Mouse (Mus musculus) limb, embryonic 13.5 days (tissue): Measurements from ENCODE around the gene Syt3. TPM values are rescaled to one million over a fixed set of nuclear protein-coding genes. Genes with fewer than 3 reads are reported as not detected.
A peak's percentile ranks its signal among the peaks of the same experiment; 100 is the strongest.

Source experiments
- ATAC-seq: fragments of 200-750 bp; cut with Nextera tagmentation; 2 replicates; pipeline ENCODE4 v1.8.0; 2017; ENCODE audit warnings: low read depth, moderate number of reproducible peaks, moderate TSS enrichment; ENCODE audit not compliant: low FRiP score
- H3K27ac ChIP-seq: fragments of 300-500 bp; sonication (generic); 2 replicates; pipeline ENCODE4 v1.5.1; 2015; ENCODE audit warnings: inconsistent platforms, mild to moderate bottlenecking, moderate library complexity
- H3K27me3 ChIP-seq: fragments of 300-500 bp; sonication (generic); 2 replicates; pipeline ENCODE4 v1.6.1; 2015; ENCODE audit warnings: mild to moderate bottlenecking, inconsistent platforms
- H3K36me3 ChIP-seq: fragments of 300-500 bp; sonication (generic); 2 replicates; pipeline ENCODE4 v1.6.1; 2015; ENCODE audit warnings: inconsistent platforms, mild to moderate bottlenecking, moderate library complexity
- H3K4me1 ChIP-seq: fragments of 300-500 bp; sonication (generic); 2 replicates; pipeline ENCODE4 v1.6.1; 2015; ENCODE audit warnings: inconsistent platforms
- H3K4me2 ChIP-seq: fragments of 300-500 bp; sonication (generic); replicated peaks from 2 replicates; pipeline ENCODE4 v1.6.1; 2015; ENCODE audit warnings: inconsistent platforms, mild to moderate bottlenecking, moderate library complexity
- H3K4me3 ChIP-seq: fragments of 300-500 bp; sonication (generic); 2 replicates; pipeline ENCODE4 v1.5.1; 2015; ENCODE audit warnings: moderate library complexity, mild to moderate bottlenecking, inconsistent platforms
- H3K9ac ChIP-seq: fragments of 300-500 bp; sonication (generic); 2 replicates; pipeline ENCODE4 v1.6.1; 2015; ENCODE audit warnings: mild to moderate bottlenecking, inconsistent platforms
- H3K9me3 ChIP-seq: fragments of 300-500 bp; sonication (generic); 2 replicates; pipeline ENCODE4 v1.6.1; 2016; ENCODE audit warnings: inconsistent platforms
- WGBS: fragments of 180-500 bp; shearing (Covaris S2); methylation state at CpG from one replicate; pipeline ENCODE4 v1.1.7; 2015; 5-methylcytosine and 5-hydroxymethylcytosine counted together
- polyA plus RNA-seq: library from polyadenylated mRNA; unstranded; fragments of >200 nt; fragmentation: Nextera tagmentation; extraction: Ambion mirVana; gene quantifications from 2 replicates; pipeline ENCODE4 v1.2.1, GENCODE M21; 2015

The Syt3 gene
- polyA plus RNA-seq, 1 experiment from 2014 or later: 3.5 TPM

GRCm38 (mm10) chr7:44350957-44351711, 32.8 kb upstream of the Syt3 start:
- Histone ChIP-seq H3K9me3 (no peaks in the 10 kb centered on the region), H3K4me3 (peak overlapping the region; percentile 30), H3K27ac (0 out of 2 replicates have a peak overlapping the region, but pooled peaks have one; percentile 10), H3K9ac (peak overlapping the region; percentile 48), H3K4me2 (peak overlapping the region; percentile 58), H3K36me3 (no peaks in the 10 kb centered on the region), H3K4me1 (peaks cover 40% of the 10 kb centered on the region), H3K27me3 (peaks cover 98% of the 10 kb centered on the region)
- 3% methylated on average over 25 of the region's 25 CpGs for WGBS
- peak; percentile 39 for ATAC-seq

- H3K27ac ChIP-seq: no peak overlapping the region
- H3K4me3 ChIP-seq: peak overlapping the region; percentile 25
- H3K36me3 ChIP-seq: no peaks in the 10 kb centered on the region
- ATAC-seq: no peak
- H3K27me3 ChIP-seq: peaks cover 99% of the 10 kb centered on the region
- H3K9me3 ChIP-seq: no peaks in the 10 kb centered on the region
- 3% methylated on average over 64 of the region's 71 CpGs for whole genome bisulfite sequencing
- H3K4me1 ChIP-seq: peaks cover 47% of the 10 kb centered on the region
- no peak overlapping the region for H3K9ac ChIP-seq
- H3K4me2 ChIP-seq: peak overlapping the region; percentile 58
Observed at GRCm38 (mm10) chr7:44351881-44352749, 31.8 kb upstream of the Syt3 start.

- peaks cover 49% of the 10 kb centered on the region for H3K4me1 ChIP-seq
- H3K4me3 ChIP-seq: peak overlapping the region; percentile 25
- peak overlapping the region; percentile 46 for H3K4me2 ChIP-seq
- no peaks in the 10 kb centered on the region for H3K9me3 ChIP-seq
- peak overlapping the region; percentile 19; the same call in 1 of the 2 replicates for H3K9ac ChIP-seq
- peaks cover 99% of the 10 kb centered on the region for H3K27me3 ChIP-seq
- 2% methylated on average over 55 of the region's 71 CpGs for WGBS
- no peaks in the 10 kb centered on the region for H3K36me3 ChIP-seq
- no peak overlapping the region for H3K27ac ChIP-seq
- no peak for ATAC-seq
Observed at GRCm38 (mm10) chr7:44352750-44353600, 30.9 kb upstream of the Syt3 start.

GRCm38 (mm10) chr7:44353601-44354340, 30.1 kb upstream of the Syt3 start:
- ATAC-seq: no peak
- H3K4me2 ChIP-seq: peak overlapping the region; percentile 46
- no peaks in the 10 kb centered on the region for H3K36me3 ChIP-seq
- under 1% methylated on average over 35 of the region's 35 CpGs for WGBS
- H3K4me3 ChIP-seq: peak overlapping the region; percentile 25
- H3K4me1 ChIP-seq: peaks cover 52% of the 10 kb centered on the region
- H3K27ac ChIP-seq: no peak overlapping the region
- H3K9ac ChIP-seq: peak overlapping the region; percentile 19; the same call in 1 of the 2 replicates
- no peaks in the 10 kb centered on the region for H3K9me3 ChIP-seq
- peaks cover 97% of the 10 kb centered on the region for H3K27me3 ChIP-seq

- H3K27ac ChIP-seq: no peak overlapping the region
- H3K9me3 ChIP-seq: no peaks in the 10 kb centered on the region
- no peaks in the 10 kb centered on the region for H3K36me3 ChIP-seq
- no peak overlapping the region for H3K4me3 ChIP-seq
- 77% methylated on average over 6 of the region's 6 CpGs for WGBS
- no peak overlapping the region for H3K4me2 ChIP-seq
- peaks cover 63% of the 10 kb centered on the region for H3K4me1 ChIP-seq
- no peak for ATAC-seq
- H3K9ac ChIP-seq: no peak overlapping the region
- H3K27me3 ChIP-seq: peaks cover 97% of the 10 kb centered on the region
Observed at GRCm38 (mm10) chr7:44355411-44355810, 28.5 kb upstream of the Syt3 start.

- Histone ChIP-seq H3K4me1 (peaks cover 57% of the 10 kb centered on the region), H3K36me3 (no peaks in the 10 kb centered on the region), H3K9ac (no peak overlapping the region; the same call in 1 of the 2 replicates), H3K27ac (no peak overlapping the region), H3K27me3 (peaks cover 96% of the 10 kb centered on the region), H3K9me3 (no peaks in the 10 kb centered on the region), H3K4me2 (no peak overlapping the region), H3K4me3 (peak overlapping the region; percentile 4; the same call in 1 of the 2 replicates)
- WGBS: 2% methylated on average over 35 of the region's 35 CpGs
- no peak for ATAC-seq
Observed at GRCm38 (mm10) chr7:44356590-44357481, 27.1 kb upstream of the Syt3 start.

GRCm38 (mm10) chr7:44357531-44357930, 26.4 kb upstream of the Syt3 start:
- Histone ChIP-seq H3K4me2 (no peak overlapping the region), H3K36me3 (no peaks in the 10 kb centered on the region), H3K9me3 (no peaks in the 10 kb centered on the region), H3K4me1 (peaks cover 50% of the 10 kb centered on the region), H3K9ac (no peak overlapping the region), H3K4me3 (0 out of 2 replicates have a peak overlapping the region, but pooled peaks have one; percentile 4), H3K27ac (no peak overlapping the region), H3K27me3 (peaks cover 96% of the 10 kb centered on the region)
- WGBS: 9% methylated on average over 10 of the region's 10 CpGs
- no peak for ATAC-seq

- no peak overlapping the region for H3K4me3 ChIP-seq
- H3K27ac ChIP-seq: no peak overlapping the region
- H3K27me3 ChIP-seq: peaks cover 96% of the 10 kb centered on the region
- no peak overlapping the region for H3K9ac ChIP-seq
- no peaks in the 10 kb centered on the region for H3K36me3 ChIP-seq
- ATAC-seq: no peak
- H3K4me1 ChIP-seq: peaks cover 45% of the 10 kb centered on the region
- no peak overlapping the region for H3K4me2 ChIP-seq
- WGBS: 14% methylated on average over 5 of the region's 5 CpGs
- H3K9me3 ChIP-seq: no peaks in the 10 kb centered on the region
Observed at GRCm38 (mm10) chr7:44358012-44358411, 25.9 kb upstream of the Syt3 start.

- Histone ChIP-seq H3K27ac (no peak overlapping the region), H3K27me3 (peaks cover 92% of the 10 kb centered on the region), H3K36me3 (no peaks in the 10 kb centered on the region), H3K9me3 (no peaks in the 10 kb centered on the region), H3K4me3 (peak overlapping the region; percentile 46), H3K4me2 (peak overlapping the region; percentile 79), H3K4me1 (peaks cover 34% of the 10 kb centered on the region), H3K9ac (0 out of 2 replicates have a peak overlapping the region, but pooled peaks have one; percentile 25)
- 5% methylated on average over 21 of the region's 26 CpGs for WGBS
- no peak for ATAC-seq
Observed at GRCm38 (mm10) chr7:44358886-44359654, 24.8 kb upstream of the Syt3 start.
